Mouse (Mus musculus) liver, embryonic 12.5 days (tissue): ENCODE results near the gene Ptpre. TPM values are rescaled to one million over a fixed set of nuclear protein-coding genes. Genes with fewer than 3 reads are reported as not detected.
"Not testable (repeated sequence)": the region's sequence is repeated elsewhere in the genome, so short reads cannot be mapped to it uniquely, and the experiment has no call there.

ENCODE experiments used
- ATAC-seq: fragments of 200-750 bp; cut with Nextera tagmentation; 2 replicates; pipeline ENCODE4 v1.8.0; 2017; ENCODE audit warnings: moderate number of reproducible peaks, mild to moderate bottlenecking, moderate library complexity
- H3K27ac ChIP-seq: fragments of 300-500 bp; sonication (generic); 2 replicates; pipeline ENCODE4 v1.5.1; 2016; ENCODE audit warnings: mild to moderate bottlenecking
- H3K27me3 ChIP-seq: fragments of 300-500 bp; sonication (generic); replicated peaks from 2 replicates; pipeline ENCODE4 v1.6.1; 2016; ENCODE audit warnings: mild to moderate bottlenecking, moderate library complexity
- H3K36me3 ChIP-seq: fragments of 300-500 bp; sonication (generic); 2 replicates; pipeline ENCODE4 v1.6.1; 2016; ENCODE audit warnings: mild to moderate bottlenecking, moderate library complexity
- H3K4me1 ChIP-seq: fragments of 300-500 bp; sonication (generic); 2 replicates; pipeline ENCODE4 v1.6.1; 2016
- H3K4me2 ChIP-seq: fragments of 300-500 bp; sonication (generic); 2 replicates; pipeline ENCODE4 v1.6.1; 2016; ENCODE audit warnings: mild to moderate bottlenecking, moderate library complexity
- H3K4me3 ChIP-seq: fragments of 300-500 bp; sonication (generic); 2 replicates; pipeline ENCODE4 v1.5.1; 2016; ENCODE audit warnings: mild to moderate bottlenecking, moderate library complexity
- H3K9ac ChIP-seq: fragments of 300-500 bp; sonication (generic); 2 replicates; pipeline ENCODE4 v1.6.1; 2016; ENCODE audit warnings: mild to moderate bottlenecking, moderate library complexity
- H3K9me3 ChIP-seq: fragments of 300-500 bp; sonication (generic); replicated peaks from 2 replicates; pipeline ENCODE4 v1.6.1; 2016; ENCODE audit warnings: mild to moderate bottlenecking, moderate library complexity
- WGBS: fragments of 180-500 bp; shearing (Covaris S2); methylation state at CpG from one replicate; pipeline ENCODE4 v1.1.7; 2016; ENCODE audit not compliant: insufficient replicate concordance; 5-methylcytosine and 5-hydroxymethylcytosine counted together
- polyA plus RNA-seq: library from polyadenylated mRNA; unstranded; fragments of >200 nt; fragmentation: Nextera tagmentation; extraction: Ambion mirVana; gene quantifications from 2 replicates; pipeline ENCODE4 v1.2.1, GENCODE M21; 2016

Gene Ptpre
- polyA plus RNA-seq, 1 experiment from 2014 or later: 4.6 TPM

GRCm38 (mm10) chr7:135689396-135689795 is 152.1 kb downstream of the Ptpre start:
- no peak for ATAC-seq
- Histone ChIP-seq H3K36me3 (peaks cover 100% of the 10 kb centered on the region), H3K27me3 (no peaks in the 10 kb centered on the region), H3K27ac (no peak overlapping the region), H3K9ac (no peak overlapping the region), H3K4me1 (no peaks in the 10 kb centered on the region), H3K4me3 (no peak overlapping the region), H3K9me3 (no peaks in the 10 kb centered on the region), H3K4me2 (no peak overlapping the region)
- WGBS: 91% methylated on average over 7 of the region's 7 CpGs

- ATAC-seq: no peak
- Histone ChIP-seq H3K4me3 (no peak overlapping the region), H3K36me3 (peaks cover 100% of the 10 kb centered on the region), H3K4me2 (no peak overlapping the region), H3K27me3 (no peaks in the 10 kb centered on the region), H3K9ac (no peak overlapping the region), H3K9me3 (no peaks in the 10 kb centered on the region), H3K4me1 (no peaks in the 10 kb centered on the region), H3K27ac (no peak overlapping the region)
- 86% methylated on average over 5 of the region's 5 CpGs for WGBS
Measured at GRCm38 (mm10) chr7:135691941-135692340, 154.7 kb downstream of the Ptpre start.

DNA sequence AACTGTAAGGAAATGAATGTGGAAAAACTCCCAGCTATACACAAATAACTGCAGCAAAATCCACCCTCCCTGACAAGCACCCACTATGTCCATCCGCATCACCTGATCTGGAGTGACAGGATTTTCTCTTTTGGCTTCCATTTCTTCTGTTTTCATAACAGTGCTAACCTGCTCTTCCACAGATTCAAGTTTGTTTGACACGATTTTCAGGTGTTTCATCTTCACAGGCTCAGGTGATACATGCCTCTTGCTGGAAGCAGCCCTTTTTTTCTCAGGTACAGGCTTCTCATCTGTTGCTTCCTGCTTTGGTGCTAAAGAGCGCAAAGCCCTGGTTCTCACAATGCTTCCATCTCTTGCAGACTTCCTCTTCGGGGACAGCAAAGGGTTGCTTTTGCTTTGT is 156.8 kb downstream of the Ptpre start:
- no peaks in the 10 kb centered on the region for H3K4me1 ChIP-seq
- no peak overlapping the region for H3K4me2 ChIP-seq
- H3K27me3 ChIP-seq: no peaks in the 10 kb centered on the region
- no peak overlapping the region for H3K27ac ChIP-seq
- H3K4me3 ChIP-seq: no peak overlapping the region
- ATAC-seq: no peak
- H3K9me3 ChIP-seq: no peaks in the 10 kb centered on the region
- H3K36me3 ChIP-seq: peaks cover 100% of the 10 kb centered on the region
- no peak overlapping the region for H3K9ac ChIP-seq
- WGBS: 89% methylated on average over 4 of the region's 4 CpGs

DNA sequence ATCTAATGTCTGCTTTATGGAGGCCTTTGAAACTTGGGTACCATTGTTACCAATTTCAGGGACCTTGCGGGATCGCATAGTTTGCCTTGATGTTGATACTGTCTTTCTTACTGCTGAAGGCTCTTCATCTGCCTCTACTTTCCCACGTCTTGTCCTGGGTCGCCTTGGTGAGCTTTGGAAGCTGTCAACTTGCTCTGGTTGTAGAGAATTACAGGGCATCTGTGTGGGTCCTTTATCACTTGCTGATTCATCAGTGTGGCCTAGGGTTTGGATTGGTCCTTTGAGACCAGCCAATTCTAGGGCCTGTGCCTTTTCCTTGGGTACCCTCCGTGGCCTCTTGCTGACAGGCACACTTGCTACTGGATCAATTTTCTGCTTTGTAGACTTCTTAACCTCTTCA is 157.5 kb downstream of the Ptpre start:
- WGBS: 88% methylated on average over 5 of the region's 5 CpGs
- no peak overlapping the region for H3K27ac ChIP-seq
- no peak overlapping the region for H3K9ac ChIP-seq
- no peaks in the 10 kb centered on the region for H3K27me3 ChIP-seq
- no peak for ATAC-seq
- peaks cover 100% of the 10 kb centered on the region for H3K36me3 ChIP-seq
- no peak overlapping the region for H3K4me2 ChIP-seq
- H3K4me3 ChIP-seq: no peak overlapping the region
- no peaks in the 10 kb centered on the region for H3K4me1 ChIP-seq
- no peaks in the 10 kb centered on the region for H3K9me3 ChIP-seq

GRCm38 (mm10) chr7:135696127-135696526 is 158.8 kb downstream of the Ptpre start:
- no peak overlapping the region for H3K4me2 ChIP-seq
- ATAC-seq: no peak
- no peak overlapping the region for H3K4me3 ChIP-seq
- peaks cover 100% of the 10 kb centered on the region for H3K36me3 ChIP-seq
- H3K27ac ChIP-seq: no peak overlapping the region
- H3K27me3 ChIP-seq: no peaks in the 10 kb centered on the region
- no peaks in the 10 kb centered on the region for H3K9me3 ChIP-seq
- H3K4me1 ChIP-seq: no peaks in the 10 kb centered on the region
- H3K9ac ChIP-seq: no peak overlapping the region
- 94% methylated on average over 4 of the region's 4 CpGs for WGBS

GRCm38 (mm10) chr7:135697021-135697740 is 159.9 kb downstream of the Ptpre start:
- WGBS: 94% methylated on average over 5 of the region's 5 CpGs
- H3K9me3 ChIP-seq, H3K4me2 ChIP-seq, H3K27ac ChIP-seq, H3K27me3 ChIP-seq, H3K9ac ChIP-seq, H3K4me3 ChIP-seq, H3K4me1 ChIP-seq, ATAC-seq: not testable (repeated sequence)
- peaks cover 100% of the 10 kb centered on the region for H3K36me3 ChIP-seq

- H3K4me1 ChIP-seq: no peaks in the 10 kb centered on the region
- ATAC-seq: no peak
- H3K27ac ChIP-seq: no peak overlapping the region
- H3K4me3 ChIP-seq: no peak overlapping the region
- H3K4me2 ChIP-seq: no peak overlapping the region
- no peak overlapping the region for H3K9ac ChIP-seq
- no peaks in the 10 kb centered on the region for H3K27me3 ChIP-seq
- H3K9me3 ChIP-seq: no peaks in the 10 kb centered on the region
- 99% methylated on average over 2 of the region's 2 CpGs for WGBS
- H3K36me3 ChIP-seq: peaks cover 100% of the 10 kb centered on the region
Measured at GRCm38 (mm10) chr7:135698362-135698761, 161.1 kb downstream of the Ptpre start.

DNA sequence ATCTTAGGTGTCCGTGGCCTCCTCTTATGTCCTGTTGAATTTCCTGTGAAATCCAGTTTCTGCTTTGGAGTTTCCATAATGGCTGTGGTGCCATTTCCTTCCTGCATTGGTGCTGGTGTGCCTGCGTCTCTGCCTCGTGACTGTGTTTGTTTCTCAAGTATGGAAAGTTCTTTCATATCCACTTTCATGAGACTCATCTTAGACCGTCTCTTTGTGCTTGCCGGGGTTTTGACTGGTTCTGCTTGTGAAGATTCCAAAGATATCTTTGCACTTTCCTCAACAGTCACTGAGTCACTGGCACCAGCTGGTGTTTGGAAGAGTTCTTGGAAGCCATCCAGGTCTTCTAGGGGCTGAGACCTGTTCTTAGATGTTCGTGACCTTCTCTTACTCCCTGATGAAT is 162.1 kb downstream of the Ptpre start:
- not testable (repeated sequence) for H3K9me3 ChIP-seq, H3K4me3 ChIP-seq, H3K4me2 ChIP-seq, H3K4me1 ChIP-seq, H3K9ac ChIP-seq, H3K27me3 ChIP-seq, ATAC-seq, H3K27ac ChIP-seq
- 89% methylated on average over 6 of the region's 6 CpGs for WGBS
- H3K36me3 ChIP-seq: peaks cover 100% of the 10 kb centered on the region

- Histone ChIP-seq H3K4me2 (no peak overlapping the region), H3K4me1 (no peaks in the 10 kb centered on the region), H3K9ac (no peak overlapping the region), H3K27me3 (no peaks in the 10 kb centered on the region), H3K4me3 (no peak overlapping the region), H3K9me3 (no peaks in the 10 kb centered on the region), H3K27ac (no peak overlapping the region), H3K36me3 (peaks cover 100% of the 10 kb centered on the region)
- WGBS: 87% methylated on average over 9 of the region's 9 CpGs
- no peak for ATAC-seq
Measured at GRCm38 (mm10) chr7:135703600-135704148, 166.4 kb downstream of the Ptpre start.

GRCm38 (mm10) chr7:135704251-135704650 is 167.0 kb downstream of the Ptpre start:
- 91% methylated on average over 8 of the region's 8 CpGs for WGBS

GRCm38 (mm10) chr7:135705083-135705482 is 167.8 kb downstream of the Ptpre start:
- Histone ChIP-seq H3K4me3 (no peak overlapping the region), H3K4me1 (0 out of 2 replicates have a peak, but pooled peaks cover 2% of the 10 kb centered on the region), H3K9me3 (no peaks in the 10 kb centered on the region), H3K27ac (no peak overlapping the region), H3K36me3 (peaks cover 100% of the 10 kb centered on the region), H3K9ac (no peak overlapping the region), H3K4me2 (no peak overlapping the region), H3K27me3 (no peaks in the 10 kb centered on the region)
- 94% methylated on average over 1 of the region's 1 CpGs for WGBS
- ATAC-seq: no peak

More at GRCm38 (mm10) chr7:135704251-135704650, 167.0 kb downstream of the Ptpre start:
- Histone ChIP-seq H3K9me3 (no peaks in the 10 kb centered on the region), H3K4me1 (no peaks in the 10 kb centered on the region), H3K4me2 (no peak overlapping the region), H3K36me3 (peaks cover 100% of the 10 kb centered on the region), H3K27me3 (no peaks in the 10 kb centered on the region), H3K9ac (no peak overlapping the region), H3K27ac (no peak overlapping the region), H3K4me3 (no peak overlapping the region)
- ATAC-seq: no peak

- Histone ChIP-seq H3K27me3 (no peaks in the 10 kb centered on the region), H3K9ac (no peak overlapping the region), H3K4me2 (no peak overlapping the region), H3K4me3 (no peak overlapping the region), H3K4me1 (peaks cover 9% of the 10 kb centered on the region; the same call in 1 of the 2 replicates), H3K9me3 (no peaks in the 10 kb centered on the region), H3K36me3 (peaks cover 100% of the 10 kb centered on the region), H3K27ac (no peak overlapping the region)
- no peak for ATAC-seq
- WGBS: 93% methylated on average over 6 of the region's 6 CpGs
Measured at GRCm38 (mm10) chr7:135705753-135706152, 168.5 kb downstream of the Ptpre start.
